Comparison of ENCODE assay signal across 9 mouse cellular contexts in the genomic region with DNA sequence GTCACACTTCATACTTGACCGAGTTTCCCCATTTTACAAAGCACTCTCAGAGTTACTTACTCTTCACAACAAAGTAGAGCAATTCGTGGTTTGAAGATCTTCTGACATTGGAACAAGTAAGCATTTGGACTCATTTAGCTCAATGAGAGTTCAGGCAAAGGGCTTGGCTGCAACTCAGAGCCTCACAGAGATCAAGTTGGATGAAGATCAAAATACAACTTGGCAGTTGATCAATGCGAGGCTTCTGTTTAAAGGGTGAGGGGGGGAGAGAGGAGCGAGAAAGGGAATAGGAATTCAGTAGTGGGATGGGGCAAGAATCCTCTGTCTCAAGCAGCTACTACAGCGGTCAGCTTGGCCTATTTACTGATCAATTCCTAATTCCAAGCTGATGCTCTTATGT. TPM values are rescaled to one million over a fixed set of nuclear protein-coding genes. Genes with fewer than 3 reads are reported as not detected.
DNase-seq lines count a peak whose midpoint lies in the region; ATAC-seq lines count a peak whose summit lies in the region.
"Had no signal": no experiment of that assay in that cellular context is flagged by ENCODE, and none has a peak within 500 bp of the region (broad histone marks: within the 10 kb centered on the region; RNA-seq: fewer than 3 reads in every experiment).

No protein-coding gene starts in this region.

- 42% methylated on average over 5 of the region's 5 CpGs for WGBS in forebrain, embryonic 13.5 days
- WGBS in forebrain, embryonic 12.5 days, result 56% methylated on average over 5 of the region's 5 CpGs
- 34% methylated on average over 5 of the region's 5 CpGs for WGBS in midbrain, embryonic 14.5 days
- WGBS in midbrain, embryonic 13.5 days, result 42% methylated on average over 5 of the region's 5 CpGs

- H3K27me3 ChIP-seq in forebrain, embryonic 13.5 days, result no peaks in the 10 kb centered on the region
- no peaks in the 10 kb centered on the region for H3K27me3 ChIP-seq in forebrain, embryonic 12.5 days
- H3K27me3 ChIP-seq in midbrain, embryonic 14.5 days (ENCODE audit: control insufficient read depth, insufficient read depth, low read length), result no peaks in the 10 kb centered on the region
- H3K27me3 ChIP-seq in midbrain, embryonic 13.5 days, result no peaks in the 10 kb centered on the region

- peaks cover 6% of the 10 kb centered on the region; the same call in 1 of the 2 replicates for H3K4me1 ChIP-seq in forebrain, embryonic 13.5 days
- H3K4me1 ChIP-seq in forebrain, embryonic 12.5 days, result peaks cover 5% of the 10 kb centered on the region; the same call in 1 of the 2 replicates
- no peaks in the 10 kb centered on the region for H3K4me1 ChIP-seq in midbrain, embryonic 14.5 days (ENCODE audit: control insufficient read depth, insufficient read depth, low read length)
- H3K4me1 ChIP-seq in midbrain, embryonic 13.5 days (replicated peaks), result no peaks in the 10 kb centered on the region

- H3K4me2 ChIP-seq in forebrain, embryonic 13.5 days, result no peak overlapping the region
- no peak overlapping the region for H3K4me2 ChIP-seq in forebrain, embryonic 12.5 days
- no peak overlapping the region for H3K4me2 ChIP-seq in midbrain, embryonic 14.5 days (ENCODE audit: low read length)
- H3K4me2 ChIP-seq in midbrain, embryonic 13.5 days (replicated peaks), result no peak overlapping the region

- H3K36me3 ChIP-seq in forebrain, embryonic 13.5 days (ENCODE audit: poor library complexity, severe bottlenecking), result no peaks in the 10 kb centered on the region
- no peaks in the 10 kb centered on the region for H3K36me3 ChIP-seq in forebrain, embryonic 12.5 days (replicated peaks)
- no peaks in the 10 kb centered on the region for H3K36me3 ChIP-seq in midbrain, embryonic 14.5 days (ENCODE audit: control insufficient read depth, insufficient read depth, low read length)
- no peaks in the 10 kb centered on the region for H3K36me3 ChIP-seq in midbrain, embryonic 13.5 days

- peak; percentile 72 for DNase-seq in midbrain, embryonic 14.5 days
- DNase-seq in kidney, postnatal 10 days, result peak; percentile 34
- DNase-seq in retina, postnatal 1 day, result peak; percentile 78
- DNase-seq in thymus, postnatal 0 days (ENCODE audit: low spot score), result no peak
- DNase-seq in thymus, adult 18-20 months, result no peak

- H3K27ac ChIP-seq in forebrain, embryonic 13.5 days, result no peak overlapping the region
- no peak overlapping the region for H3K27ac ChIP-seq in forebrain, embryonic 12.5 days
- no peak overlapping the region for H3K27ac ChIP-seq in midbrain, embryonic 14.5 days (replicated peaks; ENCODE audit: low read depth, low read length)
- no peak overlapping the region for H3K27ac ChIP-seq in midbrain, embryonic 13.5 days
- H3K27ac ChIP-seq: liver, embryonic 14.5 days had no signal

- ATAC-seq in forebrain, embryonic 13.5 days, result peak; percentile 68
- no peak for ATAC-seq in forebrain, embryonic 12.5 days (ENCODE audit: low FRiP score)
- ATAC-seq in midbrain, embryonic 14.5 days (ENCODE audit: low FRiP score, low TSS enrichment), result no peak
- ATAC-seq in midbrain, embryonic 13.5 days, result no peak; the same call in 1 of the 2 replicates

- no peak overlapping the region for H3K9ac ChIP-seq in forebrain, embryonic 13.5 days
- no peak overlapping the region for H3K9ac ChIP-seq in forebrain, embryonic 12.5 days
- no peak overlapping the region for H3K9ac ChIP-seq in midbrain, embryonic 14.5 days (replicated peaks; ENCODE audit: low read length)
- H3K9ac ChIP-seq in midbrain, embryonic 13.5 days (replicated peaks), result no peak overlapping the region
- H3K9ac ChIP-seq: liver, embryonic 14.5 days had no signal

- H3K4me3 ChIP-seq in forebrain, embryonic 13.5 days, result no peak overlapping the region
- H3K4me3 ChIP-seq in forebrain, embryonic 12.5 days (replicated peaks), result no peak overlapping the region
- H3K4me3 ChIP-seq in midbrain, embryonic 14.5 days (replicated peaks; ENCODE audit: low read depth, low read length), result no peak overlapping the region
- no peak overlapping the region for H3K4me3 ChIP-seq in midbrain, embryonic 13.5 days (replicated peaks)

- H3K9me3 ChIP-seq in forebrain, embryonic 13.5 days (replicated peaks), result no peaks in the 10 kb centered on the region
- no peaks in the 10 kb centered on the region for H3K9me3 ChIP-seq in forebrain, embryonic 12.5 days
- H3K9me3 ChIP-seq in midbrain, embryonic 14.5 days (ENCODE audit: control insufficient read depth, low read length), result no peaks in the 10 kb centered on the region
- H3K9me3 ChIP-seq in midbrain, embryonic 13.5 days, result no peaks in the 10 kb centered on the region

RNA-seq across cellular contexts. Expression of a gene that starts 26.2 kb away (rescaled TPM):
- 345 and 360 TPM in 2 replicates for polyA plus RNA-seq in forebrain, embryonic 13.5 days (2015; fragmentation: Nextera tagmentation; extraction: Ambion mirVana)
- 357 and 360 TPM in 2 replicates for polyA plus RNA-seq in forebrain, embryonic 12.5 days (2016; fragmentation: Nextera tagmentation; extraction: Ambion mirVana)
- 127 and 161 TPM in 2 replicates for polyA plus RNA-seq in midbrain, embryonic 14.5 days (2014; fragmentation: Nextera tagmentation; extraction: Ambion mirVana)
- 211 and 220 TPM in 2 replicates for polyA plus RNA-seq in midbrain, embryonic 13.5 days (2015; fragmentation: Nextera tagmentation; extraction: Ambion mirVana)
- 316 and 328 TPM in 2 replicates for polyA plus RNA-seq in thymus, postnatal 0 days (2015; fragmentation: Nextera tagmentation; extraction: Ambion mirVana)

Comparison
In these comparisons a context has a peak if more than half of its experiments do, and no peak if none do; other contexts are left out.
1. DNase-seq: peak in midbrain, embryonic 14.5 days (single experiment), kidney, postnatal 10 days (single experiment) and retina, postnatal 1 day (single experiment); none in thymus, postnatal 0 days (single experiment) and thymus, adult 18-20 months (0 of 2).